Mouse (Mus musculus): Measurements from ENCODE around the gene Clpb. TPM values are rescaled to one million over a fixed set of nuclear protein-coding genes. Genes with fewer than 3 reads are reported as not detected.

Clpb gene
- total RNA-seq, 2 experiments from 2014 or later: 42.8 to 47.1 TPM

DNA sequence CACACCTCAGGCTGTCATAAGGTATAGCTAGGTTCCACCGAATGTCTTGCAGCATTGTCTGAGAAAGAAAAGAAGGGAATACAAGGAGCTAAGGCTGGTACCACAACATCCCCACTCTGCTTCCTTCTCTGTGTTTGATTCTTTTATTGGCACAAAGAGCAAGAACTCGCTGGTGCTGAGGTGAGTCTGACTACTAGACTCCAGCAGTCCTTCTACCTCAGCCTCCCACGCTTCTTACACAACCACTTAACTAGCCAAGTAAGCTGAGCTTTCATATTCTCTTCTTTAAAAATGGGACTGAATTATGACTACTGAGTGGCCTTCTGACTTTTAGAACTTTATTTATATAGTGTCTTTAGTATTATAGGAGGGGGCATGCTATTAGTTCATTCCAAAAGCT lies 56.9 kb downstream of the Clpb start:
- no peak for DNase-seq (ENCODE audit: low spot score in 2 of 2)

DNA sequence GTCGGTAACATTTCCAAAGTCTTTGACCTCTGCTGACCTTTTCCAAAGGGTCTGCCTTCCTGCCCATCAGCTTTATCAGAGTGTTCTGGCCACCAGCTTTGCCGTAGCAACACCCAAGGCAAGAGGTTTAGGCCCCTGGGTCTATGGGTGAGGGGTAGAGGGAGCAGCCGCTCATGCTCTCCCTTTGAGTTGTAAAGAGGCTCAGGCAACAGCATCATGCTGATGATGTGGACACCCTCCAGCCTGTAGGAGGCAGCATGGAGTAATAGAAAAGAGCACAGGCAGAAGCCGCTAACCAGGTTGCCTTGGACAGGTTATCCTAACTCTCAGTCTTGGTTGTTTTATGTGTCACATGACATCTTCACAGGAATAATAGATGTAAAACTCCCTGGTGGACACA lies 61.6 kb downstream of the Clpb start:
- peak; percentile 30 to 54 for DNase-seq (ENCODE audit: low spot score in 2 of 2)

DNA sequence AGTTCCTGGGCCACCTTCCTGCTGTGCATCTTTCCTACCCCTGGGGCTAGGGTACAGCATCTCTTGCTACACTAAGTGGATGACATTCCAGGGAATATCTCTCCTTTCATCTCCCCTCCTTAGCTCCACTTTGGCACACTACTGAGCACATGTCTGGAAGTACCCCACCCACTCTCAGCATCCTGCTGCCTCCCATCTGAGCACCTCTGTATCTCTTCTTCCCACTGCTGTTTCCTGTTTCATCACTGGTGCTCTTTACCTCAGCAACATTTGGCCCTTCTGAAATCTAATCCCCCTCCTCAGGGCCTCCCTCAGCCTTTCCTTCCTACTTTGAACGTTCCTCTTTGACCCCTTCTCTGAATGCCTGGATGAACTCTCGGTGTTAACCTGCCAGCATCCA lies 63.5 kb downstream of the Clpb start:
- DNase-seq (ENCODE audit: low spot score in 2 of 2): no peak

DNA sequence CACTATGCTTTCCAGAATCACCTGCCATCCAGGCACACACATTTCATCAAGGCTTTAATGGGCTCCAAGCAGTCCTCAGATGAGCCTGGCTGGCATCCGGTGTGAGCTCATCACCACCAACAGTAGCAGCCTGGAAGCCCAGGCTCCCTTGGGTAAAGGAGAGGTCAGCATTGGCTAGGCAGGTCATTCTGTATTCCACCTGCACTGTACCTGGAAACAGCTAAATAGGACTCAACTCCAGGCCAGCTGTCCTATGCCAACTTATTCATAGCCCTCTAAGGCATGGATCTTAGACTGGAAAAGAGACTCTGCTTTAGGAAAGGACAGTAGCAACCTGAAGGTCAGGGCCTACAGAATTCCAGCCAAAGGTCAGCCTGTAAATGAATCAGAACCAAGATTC lies 68.7 kb downstream of the Clpb start:
- no peak for DNase-seq (ENCODE audit: low spot score in 2 of 2)

DNA sequence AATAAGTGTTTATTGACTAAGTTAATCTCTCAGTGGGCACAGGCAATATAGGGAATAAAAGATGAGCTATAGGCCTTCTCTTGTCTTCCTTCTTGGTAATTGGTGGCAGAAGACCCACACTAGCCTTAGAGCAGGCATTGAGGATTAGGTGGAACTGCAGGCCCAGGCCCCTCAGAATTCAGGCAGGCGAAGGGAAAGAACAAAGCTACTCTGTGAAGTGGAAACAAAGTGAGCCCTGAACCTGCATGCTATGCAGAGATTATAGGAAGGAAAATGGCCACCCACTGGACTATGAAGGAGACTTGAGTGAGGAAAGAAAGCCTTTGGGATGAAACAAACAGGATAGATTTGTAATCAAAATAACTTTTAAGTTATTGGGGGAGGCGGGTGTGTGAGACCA lies 69.6 kb downstream of the Clpb start:
- no peak for DNase-seq (ENCODE audit: low spot score in 2 of 2)

DNA sequence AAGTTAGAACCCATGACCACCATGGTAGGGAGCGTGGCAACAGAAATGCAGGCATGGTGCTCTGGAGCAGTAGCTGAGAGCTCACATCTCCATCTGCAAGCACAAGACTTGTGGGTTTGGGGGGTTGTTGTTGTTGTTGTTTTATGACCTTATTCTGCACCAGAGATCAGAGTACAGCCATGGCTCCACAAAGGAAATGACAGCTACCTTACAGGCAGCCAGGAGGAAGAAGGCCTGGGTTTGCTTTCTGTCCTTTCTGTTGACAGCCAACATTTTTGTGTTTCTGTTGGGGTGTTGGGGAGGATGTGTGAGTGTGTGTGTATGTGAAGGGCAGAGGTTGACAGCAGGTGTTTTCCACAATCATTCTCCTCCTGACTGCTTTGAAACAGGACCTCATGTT lies 71.9 kb downstream of the Clpb start:
- no peak for DNase-seq (ENCODE audit: low spot score in 2 of 2)

DNA sequence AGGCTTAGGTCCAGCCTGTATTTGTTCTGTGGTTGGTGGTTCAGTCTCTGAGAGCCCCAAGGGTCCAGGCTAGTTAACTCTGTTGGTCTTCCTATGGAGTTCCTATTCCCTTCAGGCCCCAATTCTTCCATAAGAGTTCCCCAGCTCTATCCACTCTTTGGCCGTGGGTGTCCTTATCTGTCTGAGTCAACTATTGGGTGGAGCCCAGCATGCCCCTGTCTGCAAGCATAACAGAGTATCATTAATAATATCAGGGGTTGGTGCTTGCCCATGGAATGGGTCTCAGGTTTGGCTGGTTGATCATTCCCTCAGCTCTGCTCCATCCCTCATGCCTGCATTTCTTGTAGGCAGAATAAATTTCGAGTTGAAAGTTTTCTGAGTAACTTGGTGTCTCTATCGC lies 74.3 kb downstream of the Clpb start:
- DNase-seq (ENCODE audit: low spot score in 2 of 2): no peak

DNA sequence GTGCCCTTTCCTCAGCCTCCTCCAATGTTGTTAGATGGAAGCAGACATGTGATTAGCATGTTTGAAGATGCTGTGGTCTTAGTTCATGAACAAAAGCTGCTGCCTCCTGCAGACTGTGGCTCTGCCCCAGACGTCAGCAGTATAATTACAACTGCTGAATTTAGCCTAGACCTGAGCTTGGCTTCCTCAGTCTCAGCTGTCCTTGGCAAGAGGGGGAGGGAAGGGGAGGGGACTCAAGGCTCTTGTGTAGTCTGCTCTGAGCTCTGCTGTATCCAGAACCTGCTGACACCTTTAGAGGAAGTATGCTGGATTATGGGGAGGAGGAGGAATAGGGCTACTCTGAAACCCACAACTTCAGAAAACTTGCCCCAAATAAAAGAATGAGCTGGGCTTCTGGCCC lies 76.2 kb downstream of the Clpb start:
- no peak for DNase-seq (ENCODE audit: low spot score in 2 of 2)

DNA sequence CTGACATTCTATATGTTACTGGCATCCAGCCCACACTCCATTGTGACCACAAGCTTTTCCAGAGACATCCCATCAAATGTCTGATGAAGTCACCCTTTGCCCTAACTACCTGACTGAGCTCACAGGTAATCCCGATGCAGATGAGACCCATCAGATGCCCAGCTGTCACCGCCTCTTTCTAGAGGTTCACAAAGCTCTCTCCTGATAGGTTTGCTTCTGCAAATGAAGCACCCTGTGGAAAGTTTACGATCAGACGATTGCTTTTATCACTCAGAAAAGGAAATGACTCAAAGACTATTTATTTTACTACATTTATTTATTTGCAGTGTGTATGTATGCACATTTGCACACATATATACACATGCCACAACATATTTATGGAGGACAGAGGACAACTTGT lies 80.1 kb downstream of the Clpb start:
- no peak for DNase-seq (ENCODE audit: low spot score in 2 of 2)

DNA sequence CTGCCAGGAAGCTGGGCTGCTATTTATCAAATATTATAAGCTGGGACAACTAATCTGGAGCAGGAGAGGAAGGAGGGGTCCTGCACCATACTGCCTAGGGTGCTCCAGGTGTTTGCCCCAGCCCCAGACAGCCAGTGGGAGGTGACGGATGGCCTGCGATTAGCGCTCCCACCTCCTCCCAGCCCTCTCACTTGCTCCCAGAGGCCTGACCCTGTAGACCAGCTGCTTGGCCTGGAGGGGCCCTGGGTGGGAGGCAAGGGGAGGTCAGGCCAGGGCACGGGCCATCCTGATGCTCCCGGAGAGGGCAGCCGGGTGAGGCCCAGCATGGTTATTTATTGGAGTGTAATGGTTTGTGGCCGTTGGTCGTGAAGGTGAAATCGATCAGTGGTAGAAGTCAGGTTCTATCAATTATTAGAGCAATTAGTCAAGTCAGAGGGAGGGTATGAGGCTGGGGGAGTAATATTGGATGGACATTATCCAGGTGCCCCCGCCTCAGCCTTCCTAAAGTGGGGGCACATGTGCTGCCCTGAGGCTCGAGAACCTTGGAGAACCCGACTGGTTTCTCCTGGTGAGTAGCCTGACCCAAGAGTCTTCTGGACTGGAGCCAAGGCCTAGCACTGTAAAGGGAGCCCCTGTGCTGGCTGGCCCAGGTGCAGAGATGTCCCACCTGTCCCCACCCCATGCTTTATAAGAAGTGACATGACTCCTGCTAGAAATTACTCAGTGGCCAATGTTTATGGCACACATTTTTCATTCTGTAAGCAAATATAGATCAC lies 83.3 kb downstream of the Clpb start:
- no peak for DNase-seq (ENCODE audit: low spot score in 2 of 2)

DNA sequence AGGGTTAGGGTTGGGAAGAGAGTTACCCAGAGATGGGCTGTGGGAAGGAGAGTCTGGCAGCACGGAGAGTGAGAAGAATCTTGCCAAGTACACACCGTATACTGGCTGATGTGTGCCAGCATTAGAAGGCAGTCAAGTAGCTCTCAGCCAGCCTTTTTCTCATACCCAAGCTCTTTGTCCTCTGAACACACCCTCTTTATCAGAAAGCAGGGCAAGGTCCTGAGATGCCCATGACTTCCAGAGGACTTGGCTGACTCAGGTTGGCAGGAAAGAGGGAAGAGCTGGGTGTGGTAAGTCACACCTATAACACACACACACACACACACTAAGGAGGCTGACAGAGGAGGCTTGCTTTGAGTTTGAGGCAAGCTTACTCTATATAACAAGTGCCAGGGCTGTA lies 86.8 kb downstream of the Clpb start:
- DNase-seq (ENCODE audit: low spot score in 2 of 2): no peak

DNA sequence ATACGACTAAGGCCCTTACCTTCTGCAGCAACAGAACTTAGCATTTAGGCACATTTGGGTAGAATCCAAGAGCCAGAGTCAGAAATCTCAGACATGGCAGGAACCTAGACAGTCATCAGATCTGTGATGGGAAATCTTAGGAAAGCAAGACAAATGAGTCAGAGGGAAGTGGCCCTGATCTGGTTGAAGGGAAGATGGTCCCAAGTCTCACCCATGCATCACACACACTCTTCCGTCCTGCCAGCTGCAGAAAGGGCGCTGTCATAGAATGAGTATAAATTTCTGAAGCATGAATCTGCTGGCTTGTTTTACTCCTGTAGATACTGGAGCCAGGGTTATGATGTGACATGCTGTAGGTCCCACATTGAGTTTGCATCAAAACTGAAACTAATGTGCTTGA lies 88.9 kb downstream of the Clpb start:
- no peak for DNase-seq (ENCODE audit: low spot score in 2 of 2)

DNA sequence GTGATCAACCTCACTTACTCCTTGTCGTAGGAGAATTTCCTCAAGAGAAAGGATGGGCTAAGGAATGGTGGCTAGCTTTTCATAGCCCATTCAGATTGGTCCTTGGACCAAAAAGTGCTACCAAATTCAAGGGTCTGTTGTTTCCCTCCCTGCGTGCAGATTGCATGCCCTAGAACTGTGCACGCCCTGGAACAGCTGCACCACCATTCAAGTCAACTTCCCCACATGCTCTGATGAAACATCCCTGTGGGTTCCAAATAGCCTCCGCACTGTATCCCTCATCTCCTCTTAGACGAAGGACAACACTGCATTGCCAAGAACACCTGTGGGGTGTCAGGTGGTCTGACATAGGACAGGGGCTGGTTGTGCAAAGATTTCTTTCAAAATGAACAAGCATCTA lies 90.1 kb downstream of the Clpb start:
- DNase-seq (ENCODE audit: low spot score in 2 of 2): no peak

DNA sequence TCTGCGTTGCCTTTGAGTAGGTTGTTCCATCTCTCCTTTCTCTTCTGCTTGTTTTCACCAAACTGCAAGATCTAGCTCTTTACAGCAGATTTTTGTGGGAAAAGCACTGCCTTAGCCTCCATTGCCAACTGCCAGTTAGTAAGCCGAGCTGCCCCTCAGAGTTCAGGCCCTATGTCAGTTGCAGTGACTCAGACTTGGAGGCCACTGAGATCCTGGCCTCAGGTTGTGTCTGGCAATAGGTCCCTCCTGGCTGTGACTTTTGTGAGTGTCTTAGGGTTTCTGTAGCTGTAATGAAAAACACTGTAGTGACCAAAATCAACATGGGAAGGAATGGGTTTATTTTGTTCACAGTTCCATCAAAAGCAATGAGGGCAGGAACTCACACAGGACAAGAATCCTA lies 91.0 kb downstream of the Clpb start:
- DNase-seq (ENCODE audit: low spot score in 2 of 2): no peak

DNA sequence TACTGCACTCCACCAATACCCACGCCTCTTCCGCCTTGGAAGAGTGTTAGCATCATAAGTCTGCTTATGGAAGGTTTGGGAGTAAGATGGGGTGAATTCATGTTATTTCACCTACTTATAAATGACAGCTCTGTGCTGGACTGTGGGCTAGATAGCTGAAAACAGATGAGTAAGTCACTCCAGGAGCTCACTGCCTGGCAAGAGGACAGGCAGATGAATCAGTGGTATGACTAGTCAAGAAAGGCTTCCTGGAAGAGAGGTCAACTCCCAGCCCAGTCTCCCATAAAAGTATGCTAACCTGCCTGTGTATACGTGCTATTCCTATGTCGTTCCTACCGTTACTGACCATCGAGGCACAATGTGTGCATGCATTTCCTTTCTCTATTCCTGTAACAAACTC lies 91.9 kb downstream of the Clpb start:
- no peak for DNase-seq (ENCODE audit: low spot score in 2 of 2)

DNA sequence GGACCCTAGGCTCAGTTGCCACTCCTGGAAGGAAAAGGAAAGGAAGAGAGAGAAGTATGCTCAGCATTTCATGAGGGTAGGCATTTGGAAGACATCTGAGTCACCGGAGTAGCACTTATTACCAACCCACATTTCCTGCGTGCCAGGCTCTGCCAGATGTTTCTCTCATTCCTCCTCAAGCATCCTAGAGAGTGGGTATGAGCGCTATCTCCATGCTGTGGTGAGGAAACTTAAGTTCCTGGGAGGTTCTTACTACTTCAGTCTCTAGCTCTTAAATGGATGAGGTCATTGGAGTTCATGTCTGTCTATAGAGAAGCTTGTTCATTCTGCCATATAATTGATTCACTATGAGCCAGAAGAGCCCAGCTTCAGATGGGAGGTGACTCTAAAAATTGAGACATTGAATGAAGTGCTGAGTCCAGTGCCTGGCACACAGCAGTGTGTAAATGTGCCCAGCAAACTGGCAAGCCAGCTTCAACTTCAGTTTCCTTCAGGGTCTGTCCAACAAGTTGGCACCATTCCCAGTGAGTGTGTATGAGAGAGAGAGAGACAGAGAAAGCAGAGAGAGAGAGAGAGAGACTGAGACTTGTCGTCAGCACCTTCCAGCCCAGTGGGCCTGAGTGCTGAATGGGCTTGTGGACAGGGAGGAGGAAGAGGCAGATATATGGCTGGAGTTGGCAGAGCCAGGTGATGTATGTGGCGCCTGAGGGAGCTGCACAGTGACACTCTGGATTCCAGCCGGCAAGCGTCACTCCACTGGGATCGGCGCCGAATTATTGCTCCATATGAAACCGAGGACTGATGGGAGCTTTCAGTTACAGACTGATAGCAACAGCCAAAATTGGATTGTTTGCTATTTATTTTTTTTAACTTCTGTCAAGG lies 98.7 kb downstream of the Clpb start:
- DNase-seq (ENCODE audit: low spot score in 2 of 2): peak; percentile 40 to 42

DNA sequence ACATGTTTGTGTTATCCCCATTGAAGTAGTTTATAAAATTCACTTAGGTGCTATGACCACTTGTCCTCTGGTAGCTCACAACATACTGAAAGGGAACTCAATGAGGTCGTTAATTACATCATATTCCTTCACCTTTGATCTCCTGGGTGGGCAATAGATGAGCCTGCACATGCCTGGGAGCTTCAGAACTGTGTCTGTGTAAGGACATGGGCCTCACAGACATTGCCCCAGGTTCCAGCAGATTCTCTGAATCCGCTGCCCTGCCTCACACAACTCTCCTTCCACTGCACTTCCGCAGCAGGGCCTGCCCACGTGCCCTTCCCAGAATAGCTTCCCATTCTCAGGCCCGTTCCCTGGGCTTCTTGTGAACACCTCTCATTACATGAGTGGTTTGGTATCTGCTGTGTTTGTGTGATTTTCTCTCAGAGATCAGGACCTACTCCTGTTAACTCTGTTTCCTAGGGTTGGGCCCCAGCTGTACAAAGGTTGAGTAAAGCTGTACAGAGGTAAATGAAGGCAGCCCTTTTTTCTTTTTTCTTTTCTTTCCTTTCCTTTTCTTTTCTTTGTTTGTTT lies 104.0 kb downstream of the Clpb start:
- DNase-seq (ENCODE audit: low spot score in 2 of 2): no peak

DNA sequence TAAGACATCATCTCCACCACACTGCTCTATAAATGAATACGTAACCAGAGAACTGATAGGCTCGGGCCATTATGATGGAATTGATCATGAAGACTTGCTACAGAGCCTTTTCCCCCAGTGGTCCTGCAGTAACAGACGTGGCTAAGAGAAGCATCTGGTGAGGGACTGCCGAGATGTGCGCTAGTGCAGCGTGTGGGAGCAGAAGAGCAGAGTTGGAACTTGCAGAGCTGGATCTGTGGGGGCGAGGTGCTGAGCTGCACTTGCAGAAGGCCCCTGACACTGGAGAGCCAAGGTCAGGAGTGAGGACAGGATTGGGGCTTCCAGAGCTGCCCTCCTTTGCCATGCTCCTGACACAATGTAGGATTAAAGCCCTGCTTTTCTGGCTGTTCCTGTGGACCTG lies 106.6 kb downstream of the Clpb start:
- DNase-seq (ENCODE audit: low spot score in 2 of 2): no peak

DNA sequence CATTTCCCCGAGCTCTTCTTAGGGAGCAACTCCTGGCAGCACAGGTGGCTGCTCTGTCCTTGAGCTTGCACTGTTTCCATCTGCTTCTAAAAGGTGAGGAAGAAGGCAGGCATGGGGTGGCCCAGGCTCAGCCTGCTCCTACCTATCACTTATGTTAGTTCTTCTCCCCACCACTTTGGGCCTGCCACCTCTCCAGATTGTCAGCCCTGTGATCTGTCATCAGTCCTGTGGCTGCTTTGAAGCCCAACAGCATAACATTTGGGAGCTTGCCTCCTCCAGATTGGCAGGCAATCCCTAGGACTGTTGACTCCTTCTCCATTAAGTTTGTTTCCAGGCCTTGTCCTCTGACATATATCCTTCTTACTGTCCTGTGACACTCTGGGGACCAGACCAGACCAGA lies 108.2 kb downstream of the Clpb start:
- DNase-seq (ENCODE audit: low spot score in 2 of 2): no peak

DNA sequence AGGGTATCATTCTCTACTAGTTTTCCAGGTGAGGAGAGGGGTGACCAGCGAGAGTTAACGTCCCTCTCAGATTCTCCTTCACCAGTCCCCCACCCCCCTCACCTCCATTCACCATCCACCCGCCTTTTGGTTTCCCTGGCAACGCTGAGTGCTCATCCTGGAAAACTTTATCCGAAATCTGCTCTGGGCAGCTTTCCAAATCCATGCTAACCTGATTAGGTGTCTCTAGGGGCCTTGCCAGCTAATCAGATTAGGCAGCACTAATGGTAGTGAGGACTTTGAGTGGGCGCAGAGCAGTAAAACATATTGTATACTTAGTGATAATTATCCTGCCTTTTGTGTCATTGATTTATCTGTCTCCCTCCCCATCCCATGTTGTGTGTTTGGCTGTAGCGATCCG lies 109.3 kb downstream of the Clpb start:
- peak; percentile 31 to 42 for DNase-seq (ENCODE audit: low spot score in 2 of 2)

DNA sequence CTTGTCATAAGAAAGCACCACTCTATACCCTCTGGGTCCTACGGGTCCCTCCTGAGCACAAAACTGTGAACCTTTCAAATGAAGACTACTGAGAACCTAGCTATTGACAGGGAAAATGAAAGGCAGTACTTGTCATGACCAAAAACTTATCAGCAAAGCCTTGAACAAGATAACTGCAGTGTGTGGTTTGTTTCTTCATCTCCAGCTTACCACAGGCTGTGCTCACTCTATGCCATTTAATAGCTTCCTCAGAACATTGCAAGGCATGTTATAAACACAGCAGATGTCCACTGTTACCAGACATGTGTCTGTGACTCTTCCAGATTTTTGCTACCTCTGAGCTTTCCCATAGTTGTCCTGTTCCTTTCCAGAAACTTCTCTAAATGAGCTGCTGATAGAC lies 113.6 kb downstream of the Clpb start:
- no peak for DNase-seq (ENCODE audit: low spot score in 2 of 2)

DNA sequence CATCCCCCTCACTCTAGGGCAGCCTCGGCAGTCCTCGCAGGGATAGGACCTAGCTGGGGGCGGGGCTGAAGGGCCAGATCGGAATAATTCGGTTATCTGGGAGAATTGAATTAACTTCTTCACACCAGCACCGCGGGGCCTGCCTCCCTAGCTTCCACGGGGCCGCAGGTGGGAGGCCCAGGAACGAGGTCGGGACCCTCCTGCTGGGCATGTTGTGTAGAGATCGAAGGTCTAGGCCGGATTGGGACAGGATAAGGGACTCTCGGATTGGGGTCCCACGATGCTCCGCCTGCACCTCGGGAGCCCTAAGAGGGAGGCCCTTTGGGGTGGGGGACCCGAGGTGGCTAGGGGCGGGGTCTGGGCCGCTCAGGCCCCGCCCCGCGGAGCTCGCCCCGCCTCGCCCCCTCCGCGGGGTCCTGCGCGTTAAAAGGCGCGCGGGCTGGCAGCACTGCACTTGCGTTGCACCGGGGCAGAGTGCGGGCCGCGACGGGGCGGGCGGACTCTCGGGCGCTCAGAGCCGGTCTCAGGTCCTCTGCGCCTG lies 154.5 kb downstream of the Clpb start, which contains the start of gene Phox2a:
Gene Phox2a, plus strand, starts transcription at position 453 of the 541 bp plus-strand sequence.
- no peak for DNase-seq (ENCODE audit: low spot score in 2 of 2)

Measured in layer of hippocampus, postnatal 10 days (tissue).